Mouse (Mus musculus) forebrain, embryonic 12.5 days (tissue): ENCODE data around the gene 2310011J03Rik. TPM values are rescaled to one million over a fixed set of nuclear protein-coding genes. Genes with fewer than 3 reads are reported as not detected.

ENCODE experiments used
- ATAC-seq: fragments of 200-750 bp; cut with Nextera tagmentation; 2 replicates; pipeline ENCODE4 v1.8.0; 2017; ENCODE audit warnings: moderate TSS enrichment; ENCODE audit not compliant: low FRiP score
- H3K27ac ChIP-seq: fragments of 300-500 bp; sonication (generic); 2 replicates; pipeline ENCODE4 v1.5.1; 2016; ENCODE audit warnings: mild to moderate bottlenecking
- H3K27me3 ChIP-seq: fragments of 300-500 bp; sonication (generic); 2 replicates; pipeline ENCODE4 v1.6.1; 2016; ENCODE audit warnings: mild to moderate bottlenecking
- H3K36me3 ChIP-seq: fragments of 300-500 bp; sonication (generic); replicated peaks from 2 replicates; pipeline ENCODE4 v1.6.1; 2016; ENCODE audit warnings: mild to moderate bottlenecking
- H3K4me1 ChIP-seq: fragments of 300-500 bp; sonication (generic); 2 replicates; pipeline ENCODE4 v1.6.1; 2016
- H3K4me2 ChIP-seq: fragments of 300-500 bp; sonication (generic); 2 replicates; pipeline ENCODE4 v1.6.1; 2016; ENCODE audit warnings: mild to moderate bottlenecking, moderate library complexity
- H3K4me3 ChIP-seq: fragments of 300-500 bp; sonication (generic); replicated peaks from 2 replicates; pipeline ENCODE4 v1.5.1; 2016; ENCODE audit warnings: mild to moderate bottlenecking
- H3K9ac ChIP-seq: fragments of 300-500 bp; sonication (generic); 2 replicates; pipeline ENCODE4 v1.6.1; 2016; ENCODE audit warnings: mild to moderate bottlenecking
- H3K9me3 ChIP-seq: fragments of 300-500 bp; sonication (generic); 2 replicates; pipeline ENCODE4 v1.6.1; 2016
- WGBS: fragments of 180-500 bp; shearing (Covaris S2); methylation state at CpG from one replicate; pipeline ENCODE4 v1.1.7; 2016; 5-methylcytosine and 5-hydroxymethylcytosine counted together
- polyA plus RNA-seq: library from polyadenylated mRNA; unstranded; fragments of >200 nt; fragmentation: Nextera tagmentation; extraction: Ambion mirVana; gene quantifications from 2 replicates; pipeline ENCODE4 v1.2.1, GENCODE M21; 2016

Gene 2310011J03Rik
- polyA plus RNA-seq, 1 experiment from 2014 or later, result 44.4 TPM

GRCm38 (mm10) chr10:80341026-80341425 is 20.7 kb upstream of the 2310011J03Rik start:
- Histone ChIP-seq H3K36me3 (no peaks in the 10 kb centered on the region), H3K4me1 (peaks cover 30% of the 10 kb centered on the region), H3K27me3 (peaks cover 77% of the 10 kb centered on the region), H3K4me3 (0 out of 2 replicates have a peak overlapping the region, but pooled peaks have one; percentile 38), H3K9ac (no peak overlapping the region), H3K4me2 (no peak overlapping the region), H3K9me3 (no peaks in the 10 kb centered on the region), H3K27ac (no peak overlapping the region)
- WGBS, result 9% methylated on average over 21 of the region's 21 CpGs
- no peak for ATAC-seq

- Histone ChIP-seq H3K9ac (no peak overlapping the region), H3K27me3 (peaks cover 74% of the 10 kb centered on the region), H3K4me2 (no peak overlapping the region), H3K36me3 (no peaks in the 10 kb centered on the region), H3K9me3 (no peaks in the 10 kb centered on the region), H3K4me1 (peaks cover 27% of the 10 kb centered on the region), H3K4me3 (no peak overlapping the region), H3K27ac (no peak overlapping the region)
- no peak; the same call in 1 of the 2 replicates for ATAC-seq
- WGBS, result 22% methylated on average over 19 of the region's 19 CpGs
Measured at GRCm38 (mm10) chr10:80339941-80340750, 19.8 kb upstream of the 2310011J03Rik start.

- Histone ChIP-seq H3K36me3 (no peaks in the 10 kb centered on the region), H3K9me3 (no peaks in the 10 kb centered on the region), H3K4me1 (no peaks in the 10 kb centered on the region), H3K4me2 (no peak overlapping the region), H3K9ac (no peak overlapping the region), H3K27me3 (peaks cover 49% of the 10 kb centered on the region), H3K27ac (no peak overlapping the region), H3K4me3 (no peak overlapping the region)
- no peak for ATAC-seq
- WGBS, result 92% methylated on average over 12 of the region's 12 CpGs
Measured at GRCm38 (mm10) chr10:80336263-80336662, 15.9 kb upstream of the 2310011J03Rik start.

GRCm38 (mm10) chr10:80332525-80332989 is 12.2 kb upstream of the 2310011J03Rik start:
- ATAC-seq, result no peak
- no peaks in the 10 kb centered on the region for H3K36me3 ChIP-seq
- peaks cover 29% of the 10 kb centered on the region for H3K27me3 ChIP-seq
- no peaks in the 10 kb centered on the region for H3K9me3 ChIP-seq
- 0 out of 2 replicates have a peak overlapping the region, but pooled peaks have one; percentile 4 for H3K9ac ChIP-seq
- H3K27ac ChIP-seq, result no peak overlapping the region
- no peak overlapping the region for H3K4me2 ChIP-seq
- H3K4me3 ChIP-seq, result no peak overlapping the region
- 89% methylated on average over 5 of the region's 5 CpGs for WGBS
- peaks cover 15% of the 10 kb centered on the region for H3K4me1 ChIP-seq

GRCm38 (mm10) chr10:80331636-80332524 is 11.5 kb upstream of the 2310011J03Rik start:
- Histone ChIP-seq H3K9me3 (no peaks in the 10 kb centered on the region), H3K4me3 (no peak overlapping the region), H3K4me2 (no peak overlapping the region), H3K4me1 (peaks cover 15% of the 10 kb centered on the region), H3K27ac (no peak overlapping the region), H3K36me3 (no peaks in the 10 kb centered on the region), H3K9ac (0 out of 2 replicates have a peak overlapping the region, but pooled peaks have one; percentile 4), H3K27me3 (peaks cover 29% of the 10 kb centered on the region)
- WGBS, result 77% methylated on average over 10 of the region's 10 CpGs
- ATAC-seq, result no peak

GRCm38 (mm10) chr10:80330888-80331287 is 10.6 kb upstream of the 2310011J03Rik start:
- no peak overlapping the region for H3K9ac ChIP-seq

GRCm38 (mm10) chr10:80330084-80330483 is 9.7 kb upstream of the 2310011J03Rik start:
- 1% methylated on average over 41 of the region's 41 CpGs for WGBS
- Histone ChIP-seq H3K4me3 (peak overlapping the region; percentile 47), H3K9me3 (no peaks in the 10 kb centered on the region), H3K9ac (peak overlapping the region; percentile 47), H3K4me2 (peak overlapping the region; percentile 83), H3K36me3 (no peaks in the 10 kb centered on the region), H3K27me3 (peaks cover 34% of the 10 kb centered on the region), H3K27ac (no peak overlapping the region), H3K4me1 (peaks cover 15% of the 10 kb centered on the region)
- ATAC-seq, result no peak

More at GRCm38 (mm10) chr10:80330888-80331287, 10.6 kb upstream of the 2310011J03Rik start:
- H3K4me2 ChIP-seq, result peak overlapping the region; percentile 83
- H3K4me3 ChIP-seq, result no peak overlapping the region
- H3K4me1 ChIP-seq, result peaks cover 15% of the 10 kb centered on the region
- ATAC-seq, result no peak
- H3K27ac ChIP-seq, result no peak overlapping the region
- no peaks in the 10 kb centered on the region for H3K36me3 ChIP-seq
- peaks cover 32% of the 10 kb centered on the region for H3K27me3 ChIP-seq
- 85% methylated on average over 2 of the region's 2 CpGs for WGBS
- H3K9me3 ChIP-seq, result no peaks in the 10 kb centered on the region

GRCm38 (mm10) chr10:80329273-80330081 is 9.1 kb upstream of the 2310011J03Rik start, which contains the start of the genes Pcsk4 and Reep6:
Pcsk4 (minus strand) TSS chr10:80329498.
Reep6 (plus strand) TSS chr10:80329953.
- ATAC-seq, result peak; percentile 96
- Histone ChIP-seq H3K9ac (peak within 1 kb of the TSS; percentile 47), H3K27ac (no peak within 1 kb of the TSS), H3K4me1 (peaks cover 20% of the 10 kb centered on the region), H3K9me3 (no peaks in the 10 kb centered on the region), H3K36me3 (no peaks in the 10 kb centered on the region), H3K27me3 (peaks cover 40% of the 10 kb centered on the region), H3K4me2 (peak within 1 kb of the TSS; percentile 83), H3K4me3 (peak within 1 kb of the TSS; percentile 47)
- 5% methylated on average over 36 of the region's 36 CpGs for WGBS

GRCm38 (mm10) chr10:80325045-80325444 is 4.7 kb upstream of the 2310011J03Rik start:
- no peak for ATAC-seq
- Histone ChIP-seq H3K9me3 (no peaks in the 10 kb centered on the region), H3K4me3 (no peak overlapping the region), H3K9ac (no peak overlapping the region), H3K27me3 (peaks cover 29% of the 10 kb centered on the region), H3K27ac (no peak overlapping the region), H3K36me3 (no peaks in the 10 kb centered on the region), H3K4me2 (no peak overlapping the region), H3K4me1 (peaks cover 25% of the 10 kb centered on the region)
- WGBS, result 88% methylated on average over 21 of the region's 21 CpGs

GRCm38 (mm10) chr10:80324120-80325037 is 4.0 kb upstream of the 2310011J03Rik start:
- no peak overlapping the region for H3K27ac ChIP-seq
- no peaks in the 10 kb centered on the region for H3K36me3 ChIP-seq
- H3K9me3 ChIP-seq, result no peaks in the 10 kb centered on the region
- H3K4me1 ChIP-seq, result peaks cover 29% of the 10 kb centered on the region
- H3K4me3 ChIP-seq, result no peak overlapping the region
- WGBS, result 77% methylated on average over 17 of the region's 17 CpGs
- peak overlapping the region; percentile 90; the same call in 1 of the 2 replicates for H3K4me2 ChIP-seq
- H3K9ac ChIP-seq, result no peak overlapping the region
- no peak for ATAC-seq
- H3K27me3 ChIP-seq, result peaks cover 29% of the 10 kb centered on the region
